ENCODE assay signal across 16 mouse cellular contexts in the genomic region with DNA sequence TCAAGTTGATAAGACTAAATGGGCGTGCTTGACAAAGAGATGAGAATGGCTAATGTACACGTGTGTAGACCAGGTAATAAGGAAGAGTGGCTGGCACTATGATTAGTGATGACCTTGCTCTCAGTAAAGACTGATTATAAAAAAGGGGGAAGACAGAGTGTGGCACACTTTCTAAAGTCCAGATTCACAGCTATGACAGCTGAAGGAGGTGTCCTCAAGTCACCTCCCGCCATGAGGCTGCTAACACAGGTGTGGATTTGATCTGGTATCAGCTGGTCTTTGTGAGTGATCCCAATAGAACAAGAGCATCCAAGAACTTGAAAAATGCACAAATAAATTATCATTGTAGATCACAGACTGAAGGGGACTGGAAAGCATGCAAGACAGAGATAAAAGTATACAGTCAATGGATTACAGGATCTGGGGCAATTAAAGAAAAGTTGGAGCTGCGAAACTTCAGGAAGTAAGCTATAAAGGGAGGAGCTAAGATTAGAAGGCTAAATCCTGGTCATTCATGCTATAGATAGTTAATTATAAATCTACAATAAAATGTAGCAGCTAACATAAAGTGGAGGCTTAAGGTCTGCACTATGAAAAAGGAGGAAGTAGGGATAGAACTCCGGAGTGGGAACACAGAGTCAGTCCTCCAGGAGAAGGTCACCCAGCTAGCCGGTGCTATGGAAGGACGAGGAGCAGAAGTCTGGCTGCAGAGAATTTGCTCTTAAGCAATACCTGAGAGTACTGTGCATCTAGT.
"Had no signal": no experiment of that assay in that cellular context is flagged by ENCODE, and none has a peak within 500 bp of the region (broad histone marks: within the 10 kb centered on the region; RNA-seq: fewer than 3 reads in every experiment).

No protein-coding gene starts in this region.

- H3K27me3 ChIP-seq: lung, embryonic 15.5 days; megakaryocyte, embryonic 14.5 days; midbrain, embryonic 12.5 days; neural tube, embryonic 12.5 days had no signal

- H3K9me3 ChIP-seq: lung, embryonic 15.5 days; megakaryocyte, embryonic 14.5 days; midbrain, embryonic 12.5 days; neural tube, embryonic 12.5 days had no signal

- H3K4me2 ChIP-seq: lung, embryonic 15.5 days; midbrain, embryonic 12.5 days; neural tube, embryonic 12.5 days had no signal

- H3K36me3 ChIP-seq: lung, embryonic 15.5 days; midbrain, embryonic 12.5 days; neural tube, embryonic 12.5 days had no signal

- DNase-seq: liver, postnatal 0 days; lung, adult 2 months; lung, postnatal 14 days; lung, postnatal 36 days; midbrain, embryonic 14.5 days; right cerebral cortex, postnatal 14 days; spleen, adult 18-20 months; thymus, adult 18-20 months; thymus, postnatal 14 days; thymus, postnatal 36 days had no signal

- H3K4me3 ChIP-seq: lung, embryonic 15.5 days; megakaryocyte, embryonic 14.5 days; midbrain, embryonic 12.5 days; neural tube, embryonic 12.5 days had no signal

- H3K9ac ChIP-seq: liver, postnatal 0 days; lung, embryonic 15.5 days; midbrain, embryonic 12.5 days; neural tube, embryonic 12.5 days had no signal

- H3K27ac ChIP-seq: lung, embryonic 15.5 days; macrophage; midbrain, embryonic 12.5 days; neural tube, embryonic 12.5 days had no signal

- ATAC-seq: liver, postnatal 0 days; lung, postnatal 0 days had no signal

- H3K4me1 ChIP-seq: megakaryocyte, embryonic 14.5 days; midbrain, embryonic 12.5 days; neural tube, embryonic 12.5 days had no signal
